Mouse (Mus musculus): ENCODE measurements at regions not wholly inside any gene's neighbourhood (a gene's known extent, or its start where the extent isn't known, plus 50 kb on each side); places are given as distances from the start of the nearest gene placed in this dataset.
A peak's percentile ranks its signal among the peaks of the same experiment; 100 is the strongest.

DNA sequence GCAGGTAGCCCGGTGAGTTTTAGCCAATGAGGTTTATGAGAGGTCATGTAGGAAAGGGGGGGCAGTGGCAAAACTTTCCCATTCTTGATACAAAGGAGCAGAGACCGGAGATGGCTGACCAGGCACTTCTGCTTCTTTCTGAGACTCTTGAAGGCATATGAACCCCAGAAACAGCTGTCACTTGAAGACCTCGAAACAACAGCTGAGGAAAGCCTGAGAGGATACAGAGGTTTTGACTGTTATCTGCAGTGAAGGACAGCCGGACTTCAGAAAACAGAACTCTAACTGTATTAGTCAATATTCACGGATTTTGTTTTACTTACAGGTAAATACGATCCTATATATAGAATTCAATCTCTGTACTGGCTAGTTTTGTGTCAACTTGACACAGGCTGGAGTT lies 50.0 kb upstream of the Tiparp start:
- Histone ChIP-seq H3K9ac (no peak overlapping the region), H3K4me3 (replicated peaks) (no peak overlapping the region), H3K36me3 (no peaks in the 10 kb centered on the region), H3K9me3 (replicated peaks) (0 out of 2 replicates have a peak, but pooled peaks cover 3% of the 10 kb centered on the region), H3K27me3 (no peaks in the 10 kb centered on the region), H3K4me1 (0 out of 2 replicates have a peak, but pooled peaks cover 6% of the 10 kb centered on the region), H3K27ac (no peak overlapping the region), H3K4me2 (no peak overlapping the region)
- WGBS: 88% methylated on average over 6 of the region's 6 CpGs
- ATAC-seq (replicated peaks; ENCODE audit: low FRiP score): no peak

DNA sequence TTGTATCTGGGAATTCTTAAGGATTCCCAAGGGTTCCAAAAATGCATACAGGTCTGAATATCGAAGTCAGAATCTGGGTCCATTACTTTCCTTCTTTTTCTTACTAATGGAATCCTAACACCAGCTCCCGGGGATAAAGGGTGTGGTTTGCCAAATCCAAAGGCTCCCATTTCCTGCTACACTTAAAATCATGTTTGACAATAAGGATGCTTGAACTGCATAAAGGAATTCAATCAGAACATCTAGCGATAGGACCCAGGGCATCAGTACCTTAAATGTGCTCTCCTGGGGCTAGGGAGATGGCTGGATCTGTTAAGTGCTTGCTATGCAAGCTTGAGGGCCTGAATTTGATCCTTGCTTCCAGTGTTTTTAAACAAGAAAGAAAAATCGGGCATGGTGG lies 51.1 kb upstream of the Tiparp start:
- Histone ChIP-seq H3K9ac (no peak overlapping the region), H3K36me3 (no peaks in the 10 kb centered on the region), H3K27me3 (no peaks in the 10 kb centered on the region), H3K9me3 (replicated peaks) (0 out of 2 replicates have a peak, but pooled peaks cover 3% of the 10 kb centered on the region), H3K4me3 (replicated peaks) (no peak overlapping the region), H3K4me1 (0 out of 2 replicates have a peak, but pooled peaks cover 3% of the 10 kb centered on the region), H3K4me2 (no peak overlapping the region), H3K27ac (no peak overlapping the region)
- 72% methylated on average over 4 of the region's 4 CpGs for WGBS
- ATAC-seq (replicated peaks; ENCODE audit: low FRiP score): no peak

DNA sequence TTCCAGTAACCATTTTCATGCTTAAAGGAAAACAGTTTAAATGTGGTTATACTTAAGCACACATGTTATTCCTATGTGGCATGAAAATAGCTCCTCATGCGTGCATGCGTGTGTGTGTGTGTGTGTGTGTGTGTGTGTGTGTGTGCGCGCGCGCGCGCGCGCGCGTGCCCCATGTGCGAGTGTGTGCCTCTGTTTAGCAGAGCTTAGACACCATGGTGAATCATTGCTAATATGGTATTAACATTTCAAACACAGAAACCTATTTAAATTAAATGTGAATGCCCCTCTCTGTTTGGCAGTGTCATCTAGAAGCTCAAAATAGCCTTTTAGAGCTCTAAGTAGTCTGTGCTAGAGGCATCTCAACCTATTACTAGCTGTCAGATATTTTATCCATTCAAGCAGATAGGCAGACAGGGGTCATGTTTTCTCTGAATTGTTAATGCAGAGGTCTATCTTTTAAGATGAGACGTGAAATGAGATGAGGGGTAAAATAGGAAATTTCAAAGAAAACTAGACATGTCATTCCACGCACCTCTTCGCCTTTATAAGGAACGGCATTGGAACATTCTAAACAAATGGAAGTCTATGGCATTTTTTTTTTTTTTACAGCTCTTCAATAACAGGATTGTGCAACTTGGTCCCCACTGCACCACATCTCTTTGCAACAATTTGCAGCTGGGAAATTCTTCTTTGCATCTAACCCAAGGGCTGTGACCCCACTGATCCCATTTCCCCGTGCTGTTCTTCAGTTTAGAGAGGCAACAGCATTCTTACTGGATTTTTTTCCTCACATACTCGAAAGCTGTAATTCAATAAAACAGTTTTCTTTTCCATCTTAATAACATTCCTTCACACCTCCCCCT lies 51.9 kb upstream of the Tiparp start:
- no peak overlapping the region for H3K27ac ChIP-seq
- no peak overlapping the region for H3K4me2 ChIP-seq
- H3K36me3 ChIP-seq: no peaks in the 10 kb centered on the region
- 0 out of 2 replicates have a peak, but pooled peaks cover 3% of the 10 kb centered on the region for H3K4me1 ChIP-seq
- WGBS: 88% methylated on average over 19 of the region's 19 CpGs
- H3K9ac ChIP-seq: no peak overlapping the region
- 0 out of 2 replicates have a peak, but pooled peaks cover 3% of the 10 kb centered on the region for H3K9me3 ChIP-seq (replicated peaks)
- ATAC-seq (replicated peaks; ENCODE audit: low FRiP score): no peak
- no peak overlapping the region for H3K4me3 ChIP-seq (replicated peaks)
- no peaks in the 10 kb centered on the region for H3K27me3 ChIP-seq

DNA sequence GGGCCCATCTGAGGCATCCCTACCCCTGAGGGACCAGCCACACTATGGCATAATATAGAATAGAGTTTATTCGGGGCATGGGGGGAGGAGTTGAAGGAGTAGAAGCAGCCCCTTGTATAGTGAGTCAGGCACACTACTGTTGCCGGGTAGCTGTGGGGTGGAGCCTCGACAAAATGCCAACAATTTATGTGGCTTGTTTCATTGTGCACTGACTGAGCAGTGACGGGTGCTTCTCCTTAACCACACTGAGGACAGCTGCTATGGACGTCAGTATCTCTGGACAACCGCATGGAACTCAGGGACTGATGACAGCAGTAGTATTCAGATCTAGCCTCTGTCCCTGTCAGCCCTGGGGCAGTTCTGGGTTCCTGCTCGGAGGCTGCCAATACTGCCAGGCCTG lies 53.6 kb upstream of the Tiparp start:
- no peak overlapping the region for H3K4me2 ChIP-seq
- H3K27me3 ChIP-seq: no peaks in the 10 kb centered on the region
- H3K9ac ChIP-seq: no peak overlapping the region
- no peak overlapping the region for H3K4me3 ChIP-seq (replicated peaks)
- 0 out of 2 replicates have a peak, but pooled peaks cover 3% of the 10 kb centered on the region for H3K9me3 ChIP-seq (replicated peaks)
- ATAC-seq (replicated peaks; ENCODE audit: low FRiP score): no peak
- no peaks in the 10 kb centered on the region for H3K36me3 ChIP-seq
- H3K4me1 ChIP-seq: 0 out of 2 replicates have a peak, but pooled peaks cover 3% of the 10 kb centered on the region
- H3K27ac ChIP-seq: no peak overlapping the region
- 73% methylated on average over 7 of the region's 7 CpGs for WGBS

DNA sequence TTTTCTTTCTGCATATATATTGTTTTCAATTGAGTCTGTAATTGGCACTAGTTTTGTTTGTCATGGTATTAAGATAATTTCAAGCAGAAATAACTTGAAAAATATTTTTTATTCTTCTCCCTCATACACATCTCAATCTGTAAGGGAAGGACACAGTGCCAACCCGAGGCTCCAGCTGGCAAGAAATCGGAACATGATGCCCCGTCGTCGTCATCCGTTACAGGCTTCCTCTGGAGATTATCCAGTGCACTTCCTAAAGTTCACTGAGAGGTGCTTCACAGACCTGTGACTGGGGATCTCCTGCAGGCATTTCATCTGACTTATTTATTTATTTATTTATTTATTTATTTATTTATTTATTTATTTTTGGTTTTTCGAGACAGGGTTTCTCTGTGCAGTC lies 56.4 kb upstream of the Tiparp start:
- Histone ChIP-seq H3K4me3 (replicated peaks) (no peak overlapping the region), H3K27ac (no peak overlapping the region), H3K36me3 (no peaks in the 10 kb centered on the region), H3K4me2 (no peak overlapping the region), H3K9ac (no peak overlapping the region), H3K4me1 (0 out of 2 replicates have a peak, but pooled peaks cover 3% of the 10 kb centered on the region), H3K27me3 (no peaks in the 10 kb centered on the region), H3K9me3 (replicated peaks) (no peaks in the 10 kb centered on the region)
- 90% methylated on average over 7 of the region's 7 CpGs for WGBS
- ATAC-seq (replicated peaks; ENCODE audit: low FRiP score): no peak

DNA sequence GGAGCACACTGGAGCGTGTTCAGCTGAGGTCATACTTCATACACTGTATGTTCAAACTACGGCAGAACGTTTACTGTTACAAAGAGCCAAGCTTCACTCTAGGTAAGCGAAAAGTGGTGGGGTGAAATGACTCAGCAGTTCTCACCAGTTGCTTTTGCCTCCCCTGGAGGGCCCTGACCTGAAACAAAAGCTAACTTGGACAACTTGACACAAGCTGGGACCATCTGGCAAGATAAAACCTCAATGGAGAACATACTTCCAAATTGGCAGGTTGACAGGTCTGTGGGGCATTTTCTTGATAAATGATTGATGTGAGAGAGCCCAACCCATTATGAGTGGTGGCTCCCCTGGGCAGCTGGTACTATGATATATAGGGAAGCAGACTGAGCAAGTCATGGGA lies 59.0 kb upstream of the Tiparp start:
- Histone ChIP-seq H3K36me3 (no peaks in the 10 kb centered on the region), H3K4me3 (replicated peaks) (no peak overlapping the region), H3K27ac (no peak overlapping the region), H3K9me3 (replicated peaks) (no peaks in the 10 kb centered on the region), H3K4me1 (0 out of 2 replicates have a peak, but pooled peaks cover 2% of the 10 kb centered on the region), H3K4me2 (no peak overlapping the region), H3K9ac (no peak overlapping the region), H3K27me3 (no peaks in the 10 kb centered on the region)
- 82% methylated on average over 4 of the region's 4 CpGs for WGBS
- ATAC-seq (replicated peaks; ENCODE audit: low FRiP score): no peak

DNA sequence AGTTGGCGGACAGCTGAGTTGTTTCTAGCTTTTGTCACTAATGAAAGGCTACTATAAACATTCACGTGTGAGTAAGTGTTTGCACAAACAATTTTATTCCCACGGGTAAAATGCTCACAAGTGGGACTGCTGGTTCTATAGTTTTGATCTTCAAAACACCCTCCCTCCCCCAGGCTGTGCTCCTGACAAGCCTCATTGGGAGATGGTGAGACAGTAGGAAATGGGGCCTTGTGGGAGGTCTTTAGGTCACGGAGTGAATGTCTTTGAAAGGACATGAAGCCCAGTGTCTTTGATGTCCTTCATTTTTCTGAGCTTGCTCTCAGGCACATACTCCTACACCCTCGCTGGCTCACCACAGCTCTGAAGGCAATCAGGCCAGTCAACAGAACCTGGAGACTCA lies 63.4 kb upstream of the Tiparp start:
- no peak overlapping the region for H3K4me2 ChIP-seq
- no peaks in the 10 kb centered on the region for H3K27me3 ChIP-seq
- WGBS: 42% methylated on average over 5 of the region's 5 CpGs
- no peaks in the 10 kb centered on the region for H3K9me3 ChIP-seq (replicated peaks)
- ATAC-seq (replicated peaks; ENCODE audit: low FRiP score): no peak
- no peak overlapping the region for H3K27ac ChIP-seq
- peaks cover 2% of the 10 kb centered on the region; the same call in 1 of the 2 replicates for H3K4me1 ChIP-seq
- no peak overlapping the region for H3K9ac ChIP-seq
- H3K36me3 ChIP-seq: no peaks in the 10 kb centered on the region
- H3K4me3 ChIP-seq (replicated peaks): no peak overlapping the region

DNA sequence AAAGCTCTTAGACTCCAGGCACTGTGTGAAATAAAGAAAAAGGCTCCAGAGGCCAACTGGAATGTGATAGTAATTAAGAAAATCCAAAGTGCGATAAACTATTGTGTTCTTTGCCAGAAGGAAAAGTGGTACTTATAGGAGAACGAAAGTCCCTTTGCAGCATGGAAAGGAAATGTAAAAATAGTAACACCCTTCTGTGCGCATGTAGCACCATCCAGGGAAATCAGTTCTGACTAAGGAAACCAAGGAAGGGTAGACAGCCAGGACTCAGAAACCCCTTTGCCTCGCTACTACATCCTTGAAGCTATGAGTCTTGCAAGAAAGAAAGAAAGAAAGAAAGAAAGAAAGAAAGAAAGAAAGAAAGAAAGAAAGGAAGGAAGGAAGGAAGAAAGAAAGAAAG lies 67.3 kb upstream of the Tiparp start:
- no peak overlapping the region for H3K4me3 ChIP-seq (replicated peaks)
- H3K9ac ChIP-seq: no peak overlapping the region
- no peak overlapping the region for H3K27ac ChIP-seq
- H3K4me2 ChIP-seq: no peak overlapping the region
- 78% methylated on average over 4 of the region's 4 CpGs for WGBS
- H3K27me3 ChIP-seq: no peaks in the 10 kb centered on the region
- no peaks in the 10 kb centered on the region for H3K36me3 ChIP-seq
- H3K4me1 ChIP-seq: peaks cover 6% of the 10 kb centered on the region; the same call in 1 of the 2 replicates
- no peak for ATAC-seq (replicated peaks; ENCODE audit: low FRiP score)
- no peaks in the 10 kb centered on the region for H3K9me3 ChIP-seq (replicated peaks)

DNA sequence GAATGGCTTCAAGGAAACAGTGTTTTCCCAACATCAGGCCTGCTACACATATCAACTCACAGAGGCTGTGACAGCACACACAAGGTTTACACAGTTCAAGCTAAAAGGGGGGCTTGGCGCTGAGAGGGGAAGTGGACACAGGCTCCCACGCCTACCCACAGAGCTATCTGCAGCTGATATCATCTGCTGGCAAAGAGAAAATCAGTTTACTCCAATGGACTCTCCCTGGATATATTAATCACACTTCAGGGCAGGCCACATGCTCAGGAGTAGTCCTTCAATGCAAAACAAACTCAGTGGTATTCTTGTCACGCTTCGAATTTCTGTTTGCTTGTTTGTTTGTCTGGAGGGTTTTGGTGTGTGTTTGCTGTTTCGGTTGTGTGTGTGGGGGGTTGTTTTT lies 67.3 kb upstream of the Ssr3 start:
- H3K27me3 ChIP-seq: no peaks in the 10 kb centered on the region
- H3K4me2 ChIP-seq: no peak overlapping the region
- H3K27ac ChIP-seq: no peak overlapping the region
- H3K4me1 ChIP-seq: peaks cover 9% of the 10 kb centered on the region; the same call in 1 of the 2 replicates
- H3K9me3 ChIP-seq (replicated peaks): no peaks in the 10 kb centered on the region
- WGBS: 61% methylated on average over 5 of the region's 5 CpGs
- H3K4me3 ChIP-seq (replicated peaks): no peak overlapping the region
- H3K9ac ChIP-seq: no peak overlapping the region
- no peak for ATAC-seq (replicated peaks; ENCODE audit: low FRiP score)
- no peaks in the 10 kb centered on the region for H3K36me3 ChIP-seq

DNA sequence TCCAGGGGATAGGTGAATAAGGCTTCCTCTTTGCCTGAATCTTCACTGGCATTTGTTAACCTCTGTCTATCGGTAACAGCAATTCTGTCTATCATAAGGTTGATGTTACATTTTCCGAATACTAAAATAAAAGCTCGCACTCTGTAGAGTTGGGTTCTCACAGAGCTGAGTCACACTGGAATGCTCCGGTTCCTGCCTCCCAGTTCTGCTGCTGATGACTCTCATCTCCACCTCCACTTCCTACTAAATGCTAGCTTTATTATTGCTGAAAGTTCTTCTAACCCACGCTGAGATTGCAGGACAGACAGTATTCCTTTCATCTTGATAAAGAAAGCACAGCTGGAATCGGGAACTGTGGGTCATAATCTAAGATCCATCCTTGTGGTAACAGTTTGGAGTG lies 65.5 kb upstream of the Ssr3 start:
- 64% methylated on average over 6 of the region's 6 CpGs for WGBS
- H3K9ac ChIP-seq: no peak overlapping the region
- H3K4me1 ChIP-seq: peaks cover 9% of the 10 kb centered on the region; the same call in 1 of the 2 replicates

DNA sequence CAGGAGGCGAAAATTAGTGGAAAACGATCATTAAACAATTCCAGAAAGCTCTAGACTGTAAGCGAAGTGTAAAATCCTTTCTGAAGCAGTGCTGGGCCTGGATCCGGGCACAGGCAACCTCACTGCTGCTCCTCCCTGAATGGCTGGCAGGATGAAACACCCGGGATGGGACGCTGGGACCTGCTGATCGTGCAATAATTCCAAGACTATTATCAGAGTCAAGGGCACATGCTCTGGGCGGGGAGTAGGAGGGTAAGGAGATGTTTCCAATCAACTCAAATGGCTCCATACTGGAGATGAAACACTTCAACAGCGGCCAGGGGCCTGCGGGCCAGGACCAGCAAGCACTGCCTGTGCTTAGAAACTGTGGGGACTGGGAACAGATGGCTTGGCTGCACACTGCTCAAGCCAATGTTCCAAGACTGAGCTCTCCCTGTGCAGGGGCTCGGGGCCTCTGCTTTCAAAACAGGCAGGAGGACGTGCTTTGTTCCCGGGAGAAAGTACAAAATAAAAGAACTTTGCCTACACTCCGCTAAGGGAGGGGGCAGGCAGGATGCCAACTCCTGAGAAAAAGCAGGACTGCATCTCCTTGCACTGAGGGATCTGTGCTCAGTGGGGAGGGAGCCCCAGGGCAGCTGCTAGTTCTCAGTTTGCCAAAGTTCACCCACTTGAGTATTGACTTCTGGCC lies 63.3 kb upstream of the Ssr3 start:
- H3K4me1 ChIP-seq: peaks cover 9% of the 10 kb centered on the region; the same call in 1 of the 2 replicates
- 54% methylated on average over 14 of the region's 14 CpGs for WGBS
- no peak overlapping the region for H3K4me2 ChIP-seq
- peak overlapping the region; percentile 52 for H3K27ac ChIP-seq
- H3K36me3 ChIP-seq: no peaks in the 10 kb centered on the region
- ATAC-seq (replicated peaks; ENCODE audit: low FRiP score): peak; percentile 76; the same call in 1 of the 2 replicates
- no peak overlapping the region for H3K4me3 ChIP-seq (replicated peaks)
- no peaks in the 10 kb centered on the region for H3K27me3 ChIP-seq
- H3K9me3 ChIP-seq (replicated peaks): no peaks in the 10 kb centered on the region
- H3K9ac ChIP-seq: no peak overlapping the region

More for the DNA sequence above, 65.5 kb upstream of the Ssr3 start:
- no peak overlapping the region for H3K4me2 ChIP-seq
- H3K4me3 ChIP-seq (replicated peaks): no peak overlapping the region
- H3K27me3 ChIP-seq: no peaks in the 10 kb centered on the region
- no peaks in the 10 kb centered on the region for H3K9me3 ChIP-seq (replicated peaks)
- no peak for ATAC-seq (replicated peaks; ENCODE audit: low FRiP score)
- no peaks in the 10 kb centered on the region for H3K36me3 ChIP-seq
- no peak overlapping the region for H3K27ac ChIP-seq

DNA sequence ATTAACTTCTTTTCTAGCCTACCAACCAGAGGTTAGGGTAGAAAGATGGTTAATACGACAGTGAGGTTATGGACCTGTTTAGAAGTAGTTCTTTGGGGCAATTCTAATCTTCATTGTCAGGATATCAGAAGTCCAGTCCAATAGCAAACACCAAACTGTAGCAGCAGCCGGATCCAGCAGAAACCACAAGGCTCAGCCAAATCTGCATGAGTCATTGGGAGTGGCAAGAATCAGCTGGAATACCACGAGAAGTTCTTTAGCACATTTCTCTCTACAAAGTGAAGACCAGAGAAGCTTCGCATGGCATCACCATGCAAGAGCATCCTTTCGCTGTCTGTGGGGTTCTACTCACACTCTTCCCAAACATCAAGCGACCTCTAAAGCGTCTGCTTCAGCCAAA lies 61.9 kb upstream of the Ssr3 start:
- H3K4me2 ChIP-seq: no peak overlapping the region
- H3K36me3 ChIP-seq: no peaks in the 10 kb centered on the region
- peaks cover 7% of the 10 kb centered on the region; the same call in 1 of the 2 replicates for H3K4me1 ChIP-seq
- 94% methylated on average over 7 of the region's 7 CpGs for WGBS
- no peak overlapping the region for H3K9ac ChIP-seq
- ATAC-seq (replicated peaks; ENCODE audit: low FRiP score): no peak
- no peaks in the 10 kb centered on the region for H3K27me3 ChIP-seq
- no peak overlapping the region for H3K4me3 ChIP-seq (replicated peaks)
- H3K27ac ChIP-seq: no peak overlapping the region
- no peaks in the 10 kb centered on the region for H3K9me3 ChIP-seq (replicated peaks)

All from kidney, embryonic 15.5 days (tissue).